Mouse (Mus musculus): ENCODE data around the gene Commd7.

- TF ChIP-seq CTCF (IDR thresholded peaks at IDR 0.05; ENCODE audit: low read depth, low read length) (no peak), EP300 (IDR thresholded peaks at IDR 0.05; ENCODE audit: insufficient read depth, low read depth, low read length) (no peak), POLR2A (IDR thresholded peaks at IDR 0.05; ENCODE audit: insufficient read depth, low read length) (no peak)
Observed at GRCm38 (mm10) chr2:153630950-153631349, 1.6 kb downstream of the Commd7 start.

All from ES-Bruce4 (cell line).